Mouse (Mus musculus): Measurements from ENCODE around the gene Gabarapl2. TPM values are rescaled to one million over a fixed set of nuclear protein-coding genes. Genes with fewer than 3 reads are reported as not detected.
A peak's percentile ranks its signal among the peaks of the same experiment; 100 is the strongest.
"Not testable (repeated sequence)": the region's sequence is repeated elsewhere in the genome, so short reads cannot be mapped to it uniquely, and the experiment has no call there.

Gabarapl2 gene
- polyA plus RNA-seq, 1 experiment from 2014 or later = 147 TPM

- Histone ChIP-seq H3K4me1 (ENCODE audit: insufficient read depth) (0 out of 2 replicates have a peak, but pooled peaks cover 9% of the 10 kb centered on the region), H3K4me2 (peak overlapping the region; percentile 99)
These were observed 6.3 kb upstream of the Gabarapl2 start for GRCm38 (mm10) chr8:111934201-111934600.

GRCm38 (mm10) chr8:111937184-111937583 is 3.3 kb upstream of the Gabarapl2 start:
- Histone ChIP-seq H3K4me1 (ENCODE audit: insufficient read depth) (peaks cover 13% of the 10 kb centered on the region; the same call in 1 of the 2 replicates), H3K4me2 (no peak overlapping the region), H3K27me3 (ENCODE audit: insufficient read depth, low read length) (no peaks in the 10 kb centered on the region), H3K9ac (no peak overlapping the region), H3K9me3 (ENCODE audit: low read depth, low read length) (no peaks in the 10 kb centered on the region), H3K36me3 (ENCODE audit: insufficient read depth) (no peaks in the 10 kb centered on the region), H3K27ac (ENCODE audit: low read depth) (no peak overlapping the region), H3K4me3 (ENCODE audit: low read depth, low read length) (no peak overlapping the region)
- 76% methylated on average over 3 of the region's 3 CpGs for WGBS
- no peak for DNase-seq
- no peak for ATAC-seq (ENCODE audit: insufficient read depth)
- no peak for TF ChIP-seq CTCF (IDR thresholded peaks at IDR 0.05; ENCODE audit: low read depth)

More at GRCm38 (mm10) chr8:111934201-111934600, 6.3 kb upstream of the Gabarapl2 start:
- WGBS = 91% methylated on average over 2 of the region's 2 CpGs
- ATAC-seq (ENCODE audit: insufficient read depth) (no peak), DNase-seq (no peak)
- no peak for TF ChIP-seq CTCF (IDR thresholded peaks at IDR 0.05; ENCODE audit: low read depth)
- H3K27me3 ChIP-seq (ENCODE audit: insufficient read depth, low read length) = no peaks in the 10 kb centered on the region
- H3K4me3 ChIP-seq (ENCODE audit: low read depth, low read length) = no peak overlapping the region
- no peak overlapping the region for H3K27ac ChIP-seq (ENCODE audit: low read depth)
- H3K9ac ChIP-seq = no peak overlapping the region
- H3K36me3 ChIP-seq (ENCODE audit: insufficient read depth) = no peaks in the 10 kb centered on the region
- no peaks in the 10 kb centered on the region for H3K9me3 ChIP-seq (ENCODE audit: low read depth, low read length)

- not testable (repeated sequence) for H3K4me1 ChIP-seq (ENCODE audit: insufficient read depth); H3K9ac ChIP-seq; H3K27me3 ChIP-seq (ENCODE audit: insufficient read depth, low read length); H3K9me3 ChIP-seq (ENCODE audit: low read depth, low read length); H3K36me3 ChIP-seq (ENCODE audit: insufficient read depth); H3K4me3 ChIP-seq (ENCODE audit: low read depth, low read length); H3K4me2 ChIP-seq; DNase-seq; H3K27ac ChIP-seq (ENCODE audit: low read depth); ATAC-seq (ENCODE audit: insufficient read depth)
- 84% methylated on average over 8 of the region's 9 CpGs for WGBS
These were observed 2.2 kb upstream of the Gabarapl2 start for GRCm38 (mm10) chr8:111938076-111938985.

- WGBS = 3% methylated on average over 10 of the region's 10 CpGs
These were observed 874 bp upstream of the Gabarapl2 start for GRCm38 (mm10) chr8:111939516-111940142.

GRCm38 (mm10) chr8:111941101-111941454 is 575 bp downstream of the Gabarapl2 start:
- Histone ChIP-seq H3K27ac (ENCODE audit: low read depth) (peak overlapping the region; percentile 70), H3K27me3 (ENCODE audit: insufficient read depth, low read length) (no peaks in the 10 kb centered on the region), H3K4me2 (peak overlapping the region; percentile 87), H3K4me1 (ENCODE audit: insufficient read depth) (peaks cover 5% of the 10 kb centered on the region; the same call in 1 of the 2 replicates), H3K36me3 (ENCODE audit: insufficient read depth) (peaks cover 25% of the 10 kb centered on the region), H3K4me3 (ENCODE audit: low read depth, low read length) (peak overlapping the region; percentile 93), H3K9me3 (ENCODE audit: low read depth, low read length) (no peaks in the 10 kb centered on the region), H3K9ac (peak overlapping the region; percentile 78)
- DNase-seq (peak; percentile 84), ATAC-seq (ENCODE audit: insufficient read depth) (peak; percentile 56)
- under 1% methylated on average over 23 of the region's 23 CpGs for WGBS
- no peak for TF ChIP-seq CTCF (IDR thresholded peaks at IDR 0.05; ENCODE audit: low read depth)

More at GRCm38 (mm10) chr8:111939516-111940142, 874 bp upstream of the Gabarapl2 start:
- no peaks in the 10 kb centered on the region for H3K27me3 ChIP-seq (ENCODE audit: insufficient read depth, low read length)
- H3K9me3 ChIP-seq (ENCODE audit: low read depth, low read length) = no peaks in the 10 kb centered on the region
- H3K4me3 ChIP-seq (ENCODE audit: low read depth, low read length) = peak overlapping the region; percentile 93
- H3K9ac ChIP-seq = peak overlapping the region; percentile 46
- peak; percentile 61 for ATAC-seq (ENCODE audit: insufficient read depth)
- H3K4me1 ChIP-seq (ENCODE audit: insufficient read depth) = peaks cover 5% of the 10 kb centered on the region; the same call in 1 of the 2 replicates
- peak overlapping the region; percentile 87 for H3K4me2 ChIP-seq
- no peak for TF ChIP-seq CTCF (IDR thresholded peaks at IDR 0.05; ENCODE audit: low read depth)
- peaks cover 13% of the 10 kb centered on the region for H3K36me3 ChIP-seq (ENCODE audit: insufficient read depth)
- peak overlapping the region; percentile 69 for H3K27ac ChIP-seq (ENCODE audit: low read depth)
- DNase-seq = peak; percentile 33

GRCm38 (mm10) chr8:111943544-111943943 is 3.0 kb downstream of the Gabarapl2 start:
- Histone ChIP-seq H3K27me3 (ENCODE audit: insufficient read depth, low read length) (no peaks in the 10 kb centered on the region), H3K27ac (ENCODE audit: low read depth) (no peak overlapping the region), H3K4me1 (ENCODE audit: insufficient read depth) (peaks cover 5% of the 10 kb centered on the region; the same call in 1 of the 2 replicates), H3K36me3 (ENCODE audit: insufficient read depth) (peaks cover 45% of the 10 kb centered on the region), H3K9me3 (ENCODE audit: low read depth, low read length) (no peaks in the 10 kb centered on the region), H3K9ac (no peak overlapping the region), H3K4me2 (no peak overlapping the region), H3K4me3 (ENCODE audit: low read depth, low read length) (no peak overlapping the region)
- DNase-seq (no peak), ATAC-seq (ENCODE audit: insufficient read depth) (no peak)
- WGBS = 92% methylated on average over 2 of the region's 2 CpGs
- no peak for TF ChIP-seq CTCF (IDR thresholded peaks at IDR 0.05; ENCODE audit: low read depth)

GRCm38 (mm10) chr8:111947144-111947543 is 6.6 kb downstream of the Gabarapl2 start:
- Histone ChIP-seq H3K9me3 (ENCODE audit: low read depth, low read length) (no peaks in the 10 kb centered on the region), H3K4me1 (ENCODE audit: insufficient read depth) (no peaks in the 10 kb centered on the region), H3K4me2 (no peak overlapping the region), H3K9ac (no peak overlapping the region), H3K27me3 (ENCODE audit: insufficient read depth, low read length) (no peaks in the 10 kb centered on the region), H3K27ac (ENCODE audit: low read depth) (no peak overlapping the region), H3K36me3 (ENCODE audit: insufficient read depth) (peaks cover 58% of the 10 kb centered on the region), H3K4me3 (ENCODE audit: low read depth, low read length) (no peak overlapping the region)
- TF ChIP-seq CTCF (IDR thresholded peaks at IDR 0.05; ENCODE audit: low read depth) = no peak
- WGBS = 81% methylated on average over 2 of the region's 2 CpGs
- no peak for DNase-seq
- no peak for ATAC-seq (ENCODE audit: insufficient read depth)

Measured in lung, embryonic 14.5 days (tissue).